8 mouse cellular contexts compared by ENCODE assay signal in genomic region chr6:37415034-37415433, GRCm38 (mm10). TPM values are rescaled to one million over a fixed set of nuclear protein-coding genes. Genes with fewer than 3 reads are reported as not detected.
DNase-seq lines count a peak whose midpoint lies in the region; ATAC-seq lines count a peak whose summit lies in the region.

No protein-coding gene starts in this region.

- 31% methylated on average over 7 of the region's 7 CpGs for WGBS in heart, embryonic 15.5 days
- 12% methylated on average over 7 of the region's 7 CpGs for WGBS in limb, embryonic 12.5 days

- H3K4me2 ChIP-seq in heart, embryonic 15.5 days: peak overlapping the region; percentile 16; the same call in 1 of the 2 replicates
- no peak overlapping the region for H3K4me2 ChIP-seq in limb, embryonic 12.5 days

- no peaks in the 10 kb centered on the region for H3K36me3 ChIP-seq in heart, embryonic 15.5 days
- peaks cover 12% of the 10 kb centered on the region; the same call in 1 of the 2 replicates for H3K36me3 ChIP-seq in limb, embryonic 12.5 days

- peak overlapping the region; percentile 97 for H3K27ac ChIP-seq in heart, embryonic 15.5 days
- peak overlapping the region; percentile 84 for H3K27ac ChIP-seq in limb, embryonic 12.5 days

- ATAC-seq in heart, embryonic 15.5 days (replicated peaks; ENCODE audit: insufficient number of reproducible peaks, insufficient read depth, low FRiP score, low read depth): peak; percentile 92
- peak; percentile 86 for ATAC-seq in limb, embryonic 12.5 days (ENCODE audit: insufficient number of reproducible peaks, insufficient read depth, low FRiP score, low TSS enrichment, low read depth)

- H3K9ac ChIP-seq in heart, embryonic 15.5 days: peak overlapping the region; percentile 40; the same call in 1 of the 2 replicates
- H3K9ac ChIP-seq in limb, embryonic 12.5 days (replicated peaks): no peak overlapping the region; the same call in 1 of the 2 replicates

- peak; percentile 19 for DNase-seq in right cerebral cortex, postnatal 4 days
- DNase-seq in right cerebral cortex, postnatal 25 days: no peak
- peak; percentile 45 for DNase-seq in testis, postnatal 14 days (ENCODE audit: low spot score)
- DNase-seq in adrenal gland, postnatal 4 days (ENCODE audit: low spot score in 2 of 2): no peak
- DNase-seq in natural killer cell, adult 2 months (ENCODE audit: low spot score in 2 of 2): no peak
- no peak for DNase-seq in cerebellum, postnatal 4 days (ENCODE audit: low spot score in 2 of 2)

- H3K27me3 ChIP-seq in heart, embryonic 15.5 days: no peaks in the 10 kb centered on the region
- H3K27me3 ChIP-seq in limb, embryonic 12.5 days: no peaks in the 10 kb centered on the region

- no peaks in the 10 kb centered on the region for H3K9me3 ChIP-seq in heart, embryonic 15.5 days (replicated peaks)
- H3K9me3 ChIP-seq in limb, embryonic 12.5 days: no peaks in the 10 kb centered on the region

- no peak overlapping the region for H3K4me3 ChIP-seq in heart, embryonic 15.5 days
- H3K4me3 ChIP-seq in limb, embryonic 12.5 days (replicated peaks): no peak overlapping the region

- peaks cover 80% of the 10 kb centered on the region for H3K4me1 ChIP-seq in heart, embryonic 15.5 days (replicated peaks)
- H3K4me1 ChIP-seq in limb, embryonic 12.5 days (replicated peaks): peaks cover 68% of the 10 kb centered on the region

RNA-seq across cellular contexts. Expression of gene Creb3l2, which starts 26.9 kb away (rescaled TPM):
- polyA plus RNA-seq in heart, embryonic 15.5 days (2015; fragmentation: Nextera tagmentation; extraction: Ambion mirVana): 26.7 and 33.6 TPM in 2 replicates
- polyA plus RNA-seq in limb, embryonic 12.5 days (2016; fragmentation: Nextera tagmentation; extraction: Ambion mirVana): 26.4 and 30.7 TPM in 2 replicates
- 10 to 100 TPM; 71.3 to 78.3 TPM for total RNA-seq in adrenal gland, postnatal 4 days (2021)

Comparison
In these comparisons a context has a peak if more than half of its experiments do, and no peak if none do; other contexts are left out.
1. DNase-seq: peak in right cerebral cortex, postnatal 4 days (single experiment) and testis, postnatal 14 days (single experiment); none in right cerebral cortex, postnatal 25 days (single experiment), adrenal gland, postnatal 4 days (0 of 2), natural killer cell, adult 2 months (0 of 2) and cerebellum, postnatal 4 days (0 of 2).